Mouse (Mus musculus) bone marrow macrophage, adult 2 months (primary cell): ENCODE data around the gene Ankrd6. TPM values are rescaled to one million over a fixed set of nuclear protein-coding genes. Genes with fewer than 3 reads are reported as not detected.
A peak's percentile ranks its signal among the peaks of the same experiment; 100 is the strongest.

Experiments
- H3K27ac ChIP-seq: 2 replicates; pipeline ENCODE4 v1.5.1; 2012; ENCODE audit warnings: low read depth, low read length; ENCODE audit not compliant: insufficient read depth
- H3K4me1 ChIP-seq: 2 replicates; pipeline ENCODE4 v1.6.1; 2012; ENCODE audit warnings: low read length; ENCODE audit not compliant: control insufficient read depth, insufficient read depth
- H3K4me3 ChIP-seq: 2 replicates; pipeline ENCODE4 v1.5.1; 2012; ENCODE audit warnings: mild to moderate bottlenecking, low read length, moderate library complexity; ENCODE audit not compliant: insufficient read depth
- CTCF ChIP-seq: IDR thresholded peaks from 2 replicates; pipeline ENCODE4 v1.5.1; 2012; ENCODE audit warnings: low read depth, mild to moderate bottlenecking, low read length, moderate library complexity
- POLR2A ChIP-seq: IDR thresholded peaks from 2 replicates; pipeline ENCODE4 v1.6.1; 2012; ENCODE audit warnings: mild to moderate bottlenecking, low read depth, low read length, borderline replicate concordance
- polyA plus RNA-seq: library from polyadenylated mRNA; stranded (reverse); fragments of >200 nt; gene quantifications from 2 replicates; pipeline ENCODE4 v1.2.4, GENCODE M21; 2012; ENCODE audit not compliant: missing spikeins, insufficient read depth, insufficient read length

Ankrd6 gene
- polyA plus RNA-seq, 1 experiment: 0.16 TPM

GRCm38 (mm10) chr4:32909241-32909979, 41.2 kb downstream of the Ankrd6 start:
- TF ChIP-seq POLR2A (no peak), CTCF (no peak)
- H3K4me1 ChIP-seq: peaks cover 12% of the 10 kb centered on the region
- H3K27ac ChIP-seq: no peak overlapping the region
- no peak overlapping the region for H3K4me3 ChIP-seq

GRCm38 (mm10) chr4:32907631-32908030, 43.0 kb downstream of the Ankrd6 start:
- no peak for TF ChIP-seq CTCF
- no peak for TF ChIP-seq POLR2A
- no peak overlapping the region for H3K27ac ChIP-seq
- H3K4me3 ChIP-seq: no peak overlapping the region
- H3K4me1 ChIP-seq: peaks cover 12% of the 10 kb centered on the region

- Histone ChIP-seq H3K4me1 (peaks cover 12% of the 10 kb centered on the region), H3K27ac (no peak overlapping the region), H3K4me3 (no peak overlapping the region)
- TF ChIP-seq CTCF (no peak), POLR2A (no peak)
Observed at GRCm38 (mm10) chr4:32906627-32907026, 44.0 kb downstream of the Ankrd6 start.

- TF ChIP-seq CTCF: no peak
- no peak for TF ChIP-seq POLR2A
- H3K27ac ChIP-seq: no peak overlapping the region
- peaks cover 12% of the 10 kb centered on the region for H3K4me1 ChIP-seq
- no peak overlapping the region for H3K4me3 ChIP-seq
Observed at GRCm38 (mm10) chr4:32905913-32906312, 44.7 kb downstream of the Ankrd6 start.

GRCm38 (mm10) chr4:32905381-32905780, 45.3 kb downstream of the Ankrd6 start:
- H3K4me1 ChIP-seq: peaks cover 12% of the 10 kb centered on the region
- no peak overlapping the region for H3K4me3 ChIP-seq
- TF ChIP-seq POLR2A: no peak
- TF ChIP-seq CTCF: no peak
- no peak overlapping the region for H3K27ac ChIP-seq

GRCm38 (mm10) chr4:32903826-32904225, 46.8 kb downstream of the Ankrd6 start:
- no peak for TF ChIP-seq POLR2A
- no peak overlapping the region for H3K4me3 ChIP-seq
- peaks cover 12% of the 10 kb centered on the region for H3K4me1 ChIP-seq
- no peak overlapping the region for H3K27ac ChIP-seq

- no peak overlapping the region for H3K4me3 ChIP-seq
- H3K4me1 ChIP-seq: no peaks in the 10 kb centered on the region
- TF ChIP-seq CTCF (no peak), POLR2A (no peak)
- H3K27ac ChIP-seq: no peak overlapping the region
Observed at GRCm38 (mm10) chr4:32899051-32899450, 51.6 kb downstream of the Ankrd6 start.

GRCm38 (mm10) chr4:32891341-32891740, 59.3 kb downstream of the Ankrd6 start:
- H3K4me1 ChIP-seq: no peaks in the 10 kb centered on the region
- no peak overlapping the region for H3K27ac ChIP-seq
- no peak overlapping the region for H3K4me3 ChIP-seq
- TF ChIP-seq POLR2A: no peak
- TF ChIP-seq CTCF: no peak

- no peaks in the 10 kb centered on the region for H3K4me1 ChIP-seq
- H3K27ac ChIP-seq: no peak overlapping the region
- no peak for TF ChIP-seq POLR2A
- no peak for TF ChIP-seq CTCF
- H3K4me3 ChIP-seq: no peak overlapping the region
Observed at GRCm38 (mm10) chr4:32890735-32891098, 59.9 kb downstream of the Ankrd6 start.

GRCm38 (mm10) chr4:32889996-32890734, 60.5 kb downstream of the Ankrd6 start:
- Histone ChIP-seq H3K27ac (no peak overlapping the region), H3K4me3 (no peak overlapping the region), H3K4me1 (no peaks in the 10 kb centered on the region)
- no peak for TF ChIP-seq POLR2A
- TF ChIP-seq CTCF: no peak

GRCm38 (mm10) chr4:32889246-32889645, 61.4 kb downstream of the Ankrd6 start:
- no peak overlapping the region for H3K27ac ChIP-seq

More at GRCm38 (mm10) chr4:32889246-32889645, 61.4 kb downstream of the Ankrd6 start:
- Histone ChIP-seq H3K4me1 (no peaks in the 10 kb centered on the region), H3K4me3 (peak overlapping the region; percentile 16; the same call in 1 of the 2 replicates)
- TF ChIP-seq CTCF (no peak), POLR2A (no peak)
